Mouse (Mus musculus): ENCODE data around the gene Tsga13.

- TF ChIP-seq CTCF (IDR thresholded peaks at IDR 0.05) (no peak), EP300 (IDR thresholded peaks at IDR 0.05; ENCODE audit: insufficient read depth, low read depth, low read length) (no peak), POLR2A (IDR thresholded peaks at IDR 0.05; ENCODE audit: insufficient read depth, low read depth, low read length) (no peak)
These were observed 60.2 kb downstream of the Tsga13 start for GRCm38 (mm10) chr6:30855205-30855604.
